27 mouse cellular contexts compared by ENCODE assay signal in genomic region chr4:139368038-139368437, GRCm38 (mm10).
"Had no signal": no experiment of that assay in that cellular context is flagged by ENCODE, and none has a peak within 500 bp of the region (broad histone marks: within the 10 kb centered on the region; RNA-seq: fewer than 3 reads in every experiment).

No protein-coding gene starts in this region.

- H3K27me3 ChIP-seq: embryonic facial prominence, embryonic 12.5 days; embryonic facial prominence, embryonic 13.5 days; embryonic facial prominence, embryonic 15.5 days; forebrain, embryonic 12.5 days; forebrain, embryonic 13.5 days; forebrain, embryonic 15.5 days had no signal

- H3K4me2 ChIP-seq: embryonic facial prominence, embryonic 12.5 days; embryonic facial prominence, embryonic 13.5 days; embryonic facial prominence, embryonic 15.5 days; forebrain, embryonic 12.5 days; forebrain, embryonic 13.5 days; forebrain, embryonic 15.5 days had no signal

- DNase-seq: cerebellum, adult 18-20 months; cerebellum, adult 2 months; cerebellum, adult 8-10 months; cerebellum, adult 9-10 months; cerebellum, adult 9-11 months; cerebellum, postnatal 10 days; cerebellum, postnatal 14 days; cerebellum, postnatal 25 days; cerebellum, postnatal 36 days; embryo, embryonic 11 days; forebrain, postnatal 0 days; gastrocnemius, adult 2 months; gastrocnemius, postnatal 10 days; gastrocnemius, postnatal 14 days; gastrocnemius, postnatal 25 days; gastrocnemius, postnatal 36 days; heart, adult 18-20 months; heart, adult 2 months had no signal

- H3K4me3 ChIP-seq: embryonic facial prominence, embryonic 10.5 days; embryonic facial prominence, embryonic 12.5 days; embryonic facial prominence, embryonic 13.5 days; embryonic facial prominence, embryonic 15.5 days; erythroblast, embryonic 14.5 days; forebrain, embryonic 10.5 days; forebrain, embryonic 12.5 days; forebrain, embryonic 13.5 days; forebrain, embryonic 15.5 days; gastrocnemius, adult 2 months; heart, adult 2 months had no signal
